Mouse (Mus musculus) liver, embryonic 15.5 days (tissue): ENCODE data around the gene Setd6. TPM values are rescaled to one million over a fixed set of nuclear protein-coding genes. Genes with fewer than 3 reads are reported as not detected.

Experiments
- ATAC-seq: fragments of 200-750 bp; cut with Nextera tagmentation; 2 replicates; pipeline ENCODE4 v1.8.0; 2017; ENCODE audit warnings: moderate number of reproducible peaks, mild to moderate bottlenecking, moderate library complexity; ENCODE audit not compliant: insufficient read depth
- H3K27ac ChIP-seq: fragments of 300-500 bp; sonication (generic); replicated peaks from 2 replicates; pipeline ENCODE4 v1.5.1; 2015; ENCODE audit warnings: mild to moderate bottlenecking, inconsistent platforms
- H3K27me3 ChIP-seq: fragments of 300-500 bp; sonication (generic); 2 replicates; pipeline ENCODE4 v1.6.1; 2015; ENCODE audit warnings: mild to moderate bottlenecking, inconsistent platforms
- H3K36me3 ChIP-seq: fragments of 300-500 bp; sonication (generic); replicated peaks from 2 replicates; pipeline ENCODE4 v1.6.1; 2015; ENCODE audit warnings: moderate library complexity, mild to moderate bottlenecking, inconsistent platforms
- H3K4me1 ChIP-seq: fragments of 300-500 bp; sonication (generic); replicated peaks from 2 replicates; pipeline ENCODE4 v1.6.1; 2015; ENCODE audit warnings: inconsistent platforms
- H3K4me2 ChIP-seq: fragments of 300-500 bp; sonication (generic); 2 replicates; pipeline ENCODE4 v1.6.1; 2015; ENCODE audit warnings: moderate library complexity, mild to moderate bottlenecking, inconsistent platforms
- H3K4me3 ChIP-seq: fragments of 300-500 bp; sonication (generic); replicated peaks from 2 replicates; pipeline ENCODE4 v1.5.1; 2015; ENCODE audit warnings: mild to moderate bottlenecking, inconsistent platforms
- H3K9ac ChIP-seq: fragments of 300-500 bp; sonication (generic); 2 replicates; pipeline ENCODE4 v1.6.1; 2015; ENCODE audit warnings: moderate library complexity, mild to moderate bottlenecking, inconsistent platforms
- H3K9me3 ChIP-seq: fragments of 300-500 bp; sonication (generic); replicated peaks from 2 replicates; pipeline ENCODE4 v1.6.1; 2016; ENCODE audit warnings: inconsistent platforms
- WGBS: fragments of 180-500 bp; shearing (Covaris S2); methylation state at CpG from one replicate; pipeline ENCODE4 v1.1.7; 2015; ENCODE audit warnings: mixed read lengths; ENCODE audit not compliant: insufficient replicate concordance; 5-methylcytosine and 5-hydroxymethylcytosine counted together
- microRNA-seq: library from miRNA; unstranded; fragments of <30 nt; microRNA quantifications from one replicate; pipeline ENCODE4, GENCODE M21; 2016
- polyA plus RNA-seq: library from polyadenylated mRNA; unstranded; fragments of >200 nt; fragmentation: Nextera tagmentation; extraction: Ambion mirVana; gene quantifications from 2 replicates; pipeline ENCODE4 v1.2.1, GENCODE M21; 2015

Gene Setd6
- polyA plus RNA-seq, 1 experiment from 2014 or later, result 16.5 TPM

DNA sequence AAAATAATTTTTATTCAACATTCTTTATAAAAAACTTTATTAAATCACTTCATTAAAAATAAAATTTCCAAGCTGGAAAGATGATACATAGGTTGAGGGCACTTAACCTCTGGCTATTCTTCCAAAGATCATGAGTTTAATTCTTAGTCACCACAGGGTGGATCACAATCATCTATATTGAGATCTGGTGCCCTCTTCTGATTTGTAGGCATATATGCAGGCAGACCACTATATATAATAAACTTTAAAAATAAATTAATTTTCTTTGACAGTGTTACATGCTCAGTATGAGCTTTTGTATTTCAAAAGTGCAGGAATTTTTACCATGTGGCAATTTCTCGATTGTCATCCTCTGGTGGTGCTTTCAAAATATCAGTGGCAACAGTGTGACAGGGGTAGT lies 48.5 kb downstream of the Setd6 start:
- peaks cover 93% of the 10 kb centered on the region for H3K36me3 ChIP-seq
- no peaks in the 10 kb centered on the region; the same call in 1 of the 2 replicates for H3K4me1 ChIP-seq
- ATAC-seq, result no peak
- H3K9ac ChIP-seq, result no peak overlapping the region
- H3K4me2 ChIP-seq, result no peak overlapping the region
- H3K4me3 ChIP-seq, result no peak overlapping the region
- no peak overlapping the region for H3K27ac ChIP-seq
- no peaks in the 10 kb centered on the region for H3K27me3 ChIP-seq
- no peaks in the 10 kb centered on the region for H3K9me3 ChIP-seq
- 83% methylated on average over 1 of the region's 1 CpGs for WGBS

Small RNA genes within 50 kb of the gene (microRNA-seq; reads per million reads assigned to microRNA genes)
- 3.8 reads per million, percentile 11 among the genes with 10 or more reads in this experiment for gene Mir7073

Other genes starting within 250 kb of the Setd6 start
- 3.9 and 4.3 TPM in 2 replicates for gene Csnk2a2, start 225.8 kb upstream of the Setd6 start, polyA plus RNA-seq
- not detected in 2 replicates for gene Ccdc113, start 181.8 kb upstream of the Setd6 start, polyA plus RNA-seq
- gene Prss54, start 139.5 kb upstream of the Setd6 start, polyA plus RNA-seq, result not detected in 2 replicates
- 8.9 and 9.2 TPM in 2 replicates for gene Gins3, start 82.4 kb upstream of the Setd6 start, polyA plus RNA-seq
- 0.98 and 1.1 TPM in 2 replicates for gene Ndrg4, start 38.9 kb upstream of the Setd6 start, polyA plus RNA-seq
- gene Cnot1, start 91.6 kb downstream of the Setd6 start, polyA plus RNA-seq, result 27.4 TPM in 2 replicates
- 164 and 202 TPM in 2 replicates for gene Sap18b, start 109.5 kb downstream of the Setd6 start, polyA plus RNA-seq
- 8.0 and 8.2 TPM in 2 replicates for gene Slc38a7, start 137.7 kb downstream of the Setd6 start, polyA plus RNA-seq
- 223 and 238 TPM in 2 replicates for gene Got2, start 172.7 kb downstream of the Setd6 start, polyA plus RNA-seq